Mouse (Mus musculus): ENCODE measurements around the gene Slc25a16. TPM values are rescaled to one million over a fixed set of nuclear protein-coding genes. Genes with fewer than 3 reads are reported as not detected.

Gene Slc25a16
- polyA plus RNA-seq, 1 experiment, result 3.6 TPM

DNA sequence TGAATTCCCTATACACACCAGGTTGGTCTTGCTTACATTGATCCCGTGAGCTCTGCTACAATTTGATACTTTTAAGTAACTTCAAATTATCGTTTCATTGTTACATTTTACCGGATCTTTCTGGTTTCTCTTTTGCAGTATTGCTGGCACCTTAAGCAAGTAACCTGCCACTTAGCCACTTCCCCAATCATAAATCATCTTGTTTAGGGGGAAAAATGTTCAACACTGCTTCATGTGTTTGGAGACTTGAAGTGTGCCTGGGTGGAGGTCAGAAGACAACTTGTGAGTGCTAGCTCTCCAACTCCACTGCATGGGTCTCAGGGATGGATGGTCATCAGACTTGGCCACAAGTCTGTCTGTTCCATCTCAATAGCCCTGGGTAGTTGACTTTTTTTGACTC, 29.4 kb upstream of the Slc25a16 start:
- H3K79me2 ChIP-seq (ENCODE audit: control insufficient read depth, insufficient read depth), result no peaks in the 10 kb centered on the region

DNA sequence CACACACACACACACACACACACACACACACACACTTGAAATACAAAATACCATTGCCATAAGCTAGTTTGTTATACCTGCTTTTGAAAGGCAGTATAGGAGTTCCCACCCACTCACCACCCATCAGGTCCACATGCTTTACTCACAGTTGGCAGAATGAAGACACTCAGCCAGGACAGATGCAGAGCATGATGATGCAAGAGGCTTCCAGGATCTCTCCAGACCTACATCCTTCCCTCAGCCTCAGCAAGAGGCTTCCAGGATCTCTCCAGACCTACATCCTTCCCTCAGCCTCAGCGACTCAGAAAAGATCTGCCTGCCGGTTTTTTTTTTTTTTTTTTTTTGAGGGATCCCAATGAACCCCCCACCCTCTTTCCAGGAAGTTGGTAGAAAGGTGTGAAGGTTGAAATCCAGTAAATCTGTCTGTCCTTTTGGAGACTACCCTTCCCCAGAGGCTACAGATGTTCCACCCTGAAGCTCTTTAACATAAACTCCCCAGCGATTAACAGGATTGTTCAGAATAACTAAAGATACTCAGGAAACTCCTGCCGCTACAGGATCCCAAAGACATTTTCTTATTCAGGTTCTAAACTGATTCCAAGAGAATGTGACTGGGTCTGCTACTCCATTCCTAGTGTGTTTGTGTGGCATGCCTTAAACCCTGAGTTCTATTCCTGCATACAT, 27.7 kb upstream of the Slc25a16 start:
- H3K27me3 ChIP-seq (ENCODE audit: control insufficient read depth, insufficient read depth, insufficient read length), result no peaks in the 10 kb centered on the region
- TF ChIP-seq MYOD1 (IDR thresholded peaks at IDR 0.05; ENCODE audit: control insufficient read depth, insufficient read length, low read depth), result no peak
- no peak for TF ChIP-seq CEBPB (IDR thresholded peaks at IDR 0.05; ENCODE audit: low read depth)
- no peak for TF ChIP-seq MAX (IDR thresholded peaks at IDR 0.05)
- no peak for TF ChIP-seq MYOG (IDR thresholded peaks at IDR 0.05; ENCODE audit: control insufficient read depth, extremely low read depth, insufficient read length)
- no peak for TF ChIP-seq CTCF (IDR thresholded peaks at IDR 0.05; ENCODE audit: control insufficient read depth, insufficient read depth, insufficient read length)
- no peak for TF ChIP-seq FOSL1 (IDR thresholded peaks at IDR 0.05; ENCODE audit: insufficient read depth, low read length, poor library complexity, severe bottlenecking)
- TF ChIP-seq USF1 (IDR thresholded peaks at IDR 0.05; ENCODE audit: low read depth), result no peak
- H3K79me3 ChIP-seq (ENCODE audit: low read depth), result no peaks in the 10 kb centered on the region
- H3K36me3 ChIP-seq (ENCODE audit: control insufficient read depth, insufficient read depth), result no peaks in the 10 kb centered on the region
- H3ac ChIP-seq (ENCODE audit: control insufficient read depth, insufficient read length, low read depth), result no peak overlapping the region
- no peaks in the 10 kb centered on the region for H3K79me2 ChIP-seq (ENCODE audit: control insufficient read depth, insufficient read depth)
- H3K4me3 ChIP-seq (ENCODE audit: insufficient read depth, poor library complexity, severe bottlenecking), result no peak overlapping the region

More for the DNA sequence above, 29.4 kb upstream of the Slc25a16 start:
- no peak for TF ChIP-seq FOSL1 (IDR thresholded peaks at IDR 0.05; ENCODE audit: insufficient read depth, low read length, poor library complexity, severe bottlenecking)
- TF ChIP-seq MYOD1 (IDR thresholded peaks at IDR 0.05; ENCODE audit: control insufficient read depth, insufficient read length, low read depth), result no peak
- TF ChIP-seq CTCF (IDR thresholded peaks at IDR 0.05; ENCODE audit: control insufficient read depth, insufficient read depth, insufficient read length), result no peak
- TF ChIP-seq USF1 (IDR thresholded peaks at IDR 0.05; ENCODE audit: low read depth), result no peak
- TF ChIP-seq MYOG (IDR thresholded peaks at IDR 0.05; ENCODE audit: control insufficient read depth, extremely low read depth, insufficient read length), result no peak
- TF ChIP-seq MAX (IDR thresholded peaks at IDR 0.05), result no peak
- TF ChIP-seq CEBPB (IDR thresholded peaks at IDR 0.05; ENCODE audit: low read depth), result no peak
- Histone ChIP-seq H3K27me3 (ENCODE audit: control insufficient read depth, insufficient read depth, insufficient read length) (no peaks in the 10 kb centered on the region), H3K4me3 (ENCODE audit: insufficient read depth, poor library complexity, severe bottlenecking) (no peak overlapping the region), H3K36me3 (ENCODE audit: control insufficient read depth, insufficient read depth) (no peaks in the 10 kb centered on the region), H3ac (ENCODE audit: control insufficient read depth, insufficient read length, low read depth) (no peak overlapping the region), H3K79me3 (ENCODE audit: low read depth) (no peaks in the 10 kb centered on the region)

DNA sequence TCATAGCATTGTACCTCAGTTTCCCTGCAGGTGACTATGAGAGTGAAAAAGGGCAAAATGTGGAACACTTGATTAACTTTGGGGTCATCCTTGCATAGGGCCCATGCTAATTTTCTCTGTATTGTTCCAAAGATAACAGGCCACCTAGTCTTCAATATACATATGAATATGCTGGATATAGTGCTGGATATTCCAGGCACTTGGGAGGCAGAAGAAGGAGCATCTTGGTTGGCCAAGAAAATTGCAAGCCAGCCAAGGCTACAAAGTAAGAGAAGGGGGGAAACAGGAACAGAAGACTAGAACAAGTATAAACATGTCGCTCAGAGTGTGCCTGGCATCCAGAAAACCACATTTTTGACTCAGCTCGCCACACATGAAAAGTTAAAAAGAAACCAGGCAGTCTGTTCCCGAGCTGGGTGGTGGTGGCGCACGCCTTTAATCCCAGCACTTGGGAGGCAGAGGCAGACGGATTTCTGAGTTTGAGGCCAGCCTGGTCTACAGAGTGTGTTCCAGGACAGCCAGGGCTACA, 27.0 kb upstream of the Slc25a16 start:
- no peak for TF ChIP-seq MYOD1 (IDR thresholded peaks at IDR 0.05; ENCODE audit: control insufficient read depth, insufficient read length, low read depth)
- TF ChIP-seq MYOG (IDR thresholded peaks at IDR 0.05; ENCODE audit: control insufficient read depth, extremely low read depth, insufficient read length), result no peak
- no peak for TF ChIP-seq CEBPB (IDR thresholded peaks at IDR 0.05; ENCODE audit: low read depth)
- no peak for TF ChIP-seq FOSL1 (IDR thresholded peaks at IDR 0.05; ENCODE audit: insufficient read depth, low read length, poor library complexity, severe bottlenecking)
- no peak for TF ChIP-seq MAX (IDR thresholded peaks at IDR 0.05)
- TF ChIP-seq USF1 (IDR thresholded peaks at IDR 0.05; ENCODE audit: low read depth), result no peak
- no peak for TF ChIP-seq CTCF (IDR thresholded peaks at IDR 0.05; ENCODE audit: control insufficient read depth, insufficient read depth, insufficient read length)
- Histone ChIP-seq H3K4me3 (ENCODE audit: insufficient read depth, poor library complexity, severe bottlenecking) (no peak overlapping the region), H3ac (ENCODE audit: control insufficient read depth, insufficient read length, low read depth) (no peak overlapping the region), H3K36me3 (ENCODE audit: control insufficient read depth, insufficient read depth) (no peaks in the 10 kb centered on the region), H3K79me3 (ENCODE audit: low read depth) (no peaks in the 10 kb centered on the region), H3K27me3 (ENCODE audit: control insufficient read depth, insufficient read depth, insufficient read length) (no peaks in the 10 kb centered on the region), H3K79me2 (ENCODE audit: control insufficient read depth, insufficient read depth) (no peaks in the 10 kb centered on the region)

DNA sequence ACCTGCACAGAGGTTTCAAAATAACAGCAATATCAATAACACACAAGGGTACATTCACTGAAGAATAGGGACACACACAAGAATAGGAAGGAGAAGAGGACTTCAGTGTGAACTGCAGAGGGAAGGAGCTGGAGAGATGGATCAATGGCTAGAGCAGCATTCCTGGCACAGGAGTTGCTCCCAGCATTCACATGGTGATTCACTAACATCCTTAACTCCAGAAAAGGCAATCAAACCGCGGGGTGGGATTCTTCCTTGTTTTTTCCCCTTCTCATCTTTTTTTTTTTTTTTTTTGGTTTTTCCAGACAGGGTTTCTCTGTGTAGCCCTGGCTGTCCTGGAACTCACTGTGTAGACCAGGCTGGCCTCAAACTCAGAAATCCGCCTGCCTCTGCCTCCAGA, 26.0 kb upstream of the Slc25a16 start:
- H3K4me3 ChIP-seq (ENCODE audit: insufficient read depth, poor library complexity, severe bottlenecking), result no peak overlapping the region
- H3K36me3 ChIP-seq (ENCODE audit: control insufficient read depth, insufficient read depth), result no peaks in the 10 kb centered on the region

DNA sequence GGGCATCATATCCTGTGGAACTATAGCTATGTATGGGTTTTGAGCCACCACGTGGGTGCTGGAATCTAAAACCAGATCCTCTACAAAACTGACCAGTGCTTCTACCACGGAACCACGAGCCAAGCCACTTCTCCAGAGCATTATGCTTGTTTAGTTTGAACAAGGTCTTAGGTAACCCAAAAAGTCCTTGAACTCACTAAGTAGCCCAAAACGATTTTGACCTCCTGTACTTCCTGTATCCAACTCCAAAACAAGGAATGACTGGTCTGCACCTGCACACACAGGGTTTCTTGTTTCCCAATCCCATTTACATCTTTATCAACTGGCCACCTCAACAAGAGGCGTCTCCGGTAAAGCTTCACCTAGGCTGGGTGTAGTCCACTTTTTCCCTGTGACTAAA, 25.0 kb upstream of the Slc25a16 start:
- Histone ChIP-seq H3K27me3 (ENCODE audit: control insufficient read depth, insufficient read depth, insufficient read length) (no peaks in the 10 kb centered on the region), H3K79me2 (ENCODE audit: control insufficient read depth, insufficient read depth) (no peaks in the 10 kb centered on the region)
- no peak for TF ChIP-seq MYOG (IDR thresholded peaks at IDR 0.05; ENCODE audit: control insufficient read depth, extremely low read depth, insufficient read length)
- TF ChIP-seq USF1 (IDR thresholded peaks at IDR 0.05; ENCODE audit: low read depth), result no peak
- TF ChIP-seq CEBPB (IDR thresholded peaks at IDR 0.05; ENCODE audit: low read depth), result no peak
- no peak for TF ChIP-seq CTCF (IDR thresholded peaks at IDR 0.05; ENCODE audit: control insufficient read depth, insufficient read depth, insufficient read length)
- TF ChIP-seq FOSL1 (IDR thresholded peaks at IDR 0.05; ENCODE audit: insufficient read depth, low read length, poor library complexity, severe bottlenecking), result no peak
- no peak for TF ChIP-seq MYOD1 (IDR thresholded peaks at IDR 0.05; ENCODE audit: control insufficient read depth, insufficient read length, low read depth)
- TF ChIP-seq MAX (IDR thresholded peaks at IDR 0.05), result no peak

More for the DNA sequence above, 26.0 kb upstream of the Slc25a16 start:
- no peak overlapping the region for H3ac ChIP-seq (ENCODE audit: control insufficient read depth, insufficient read length, low read depth)
- H3K79me2 ChIP-seq (ENCODE audit: control insufficient read depth, insufficient read depth), result no peaks in the 10 kb centered on the region
- H3K27me3 ChIP-seq (ENCODE audit: control insufficient read depth, insufficient read depth, insufficient read length), result no peaks in the 10 kb centered on the region
- TF ChIP-seq USF1 (IDR thresholded peaks at IDR 0.05; ENCODE audit: low read depth) (no peak), CTCF (IDR thresholded peaks at IDR 0.05; ENCODE audit: control insufficient read depth, insufficient read depth, insufficient read length) (no peak)
- H3K79me3 ChIP-seq (ENCODE audit: low read depth), result no peaks in the 10 kb centered on the region

More for the DNA sequence above, 25.0 kb upstream of the Slc25a16 start:
- Histone ChIP-seq H3K4me3 (ENCODE audit: insufficient read depth, poor library complexity, severe bottlenecking) (no peak overlapping the region), H3ac (ENCODE audit: control insufficient read depth, insufficient read length, low read depth) (no peak overlapping the region), H3K36me3 (ENCODE audit: control insufficient read depth, insufficient read depth) (no peaks in the 10 kb centered on the region), H3K79me3 (ENCODE audit: low read depth) (no peaks in the 10 kb centered on the region)

All from C2C12 (cell line).